Mouse (Mus musculus) left cerebral cortex, adult 2 months (tissue): Measurements from ENCODE around the gene Picalm. TPM values are rescaled to one million over a fixed set of nuclear protein-coding genes. Genes with fewer than 3 reads are reported as not detected.

Experiments
- DNase-seq, 2 experiments: peaks; one replicate each; pipeline ENCODE4 v3.0.0; 2021 to 2022; ENCODE audit warnings: low spot score in 2 of 2, mixed read lengths in 1 of 2; ENCODE audit errors: extremely low spot score in 1 of 2
- H3K27ac ChIP-seq: fragments of 200-600 bp; 2 replicates; pipeline ENCODE4 v1.8.1; 2022
- H3K4me3 ChIP-seq: fragments of 200-600 bp; 2 replicates; pipeline ENCODE4 v1.8.1; 2022
- CTCF ChIP-seq: fragments of 200-600 bp; IDR thresholded peaks from 2 replicates; pipeline ENCODE4 v1.8.1; 2022; ENCODE audit warnings: antibody characterized with exemption, mild to moderate bottlenecking, moderate library complexity
- intact Hi-C: fragments of 180-260 bp; cut with DNase I; formaldehyde crosslinking; loops from one replicate; pipeline ENCODE4 v1.15.1; 2025
- total RNA-seq, 2 experiments: library from RNA; stranded (reverse); gene quantifications; 2 replicates each; pipeline ENCODE4 v1.2.3; 2021

Gene Picalm
- total RNA-seq, 2 experiments from 2014 or later, result 143 to 144 TPM

- H3K27ac ChIP-seq, result no peak overlapping the region
- TF ChIP-seq CTCF, result no peak
- DNase-seq, result no peak
- intact Hi-C loops, result no loop called here
- no peak overlapping the region for H3K4me3 ChIP-seq
These were observed 30.8 kb upstream of the Picalm start for GRCm38 (mm10) chr7:90099248-90099647.

- no peak overlapping the region for H3K4me3 ChIP-seq
- TF ChIP-seq CTCF, result no peak
- H3K27ac ChIP-seq, result no peak overlapping the region
- intact Hi-C loops, result no loop called here
- no peak for DNase-seq
These were observed 29.3 kb upstream of the Picalm start for GRCm38 (mm10) chr7:90100614-90101160.

GRCm38 (mm10) chr7:90116100-90116499 is 13.9 kb upstream of the Picalm start:
- H3K4me3 ChIP-seq, result no peak overlapping the region

GRCm38 (mm10) chr7:90120106-90120505 is 9.9 kb upstream of the Picalm start:
- no peak for TF ChIP-seq CTCF
- DNase-seq, result no peak
- intact Hi-C loops, result no loop called here
- Histone ChIP-seq H3K4me3 (no peak overlapping the region), H3K27ac (no peak overlapping the region)

More at GRCm38 (mm10) chr7:90116100-90116499, 13.9 kb upstream of the Picalm start:
- intact Hi-C loops, result no loop called here
- DNase-seq, result no peak
- no peak overlapping the region for H3K27ac ChIP-seq
- TF ChIP-seq CTCF, result no peak

- intact Hi-C loops, result no loop called here
- no peak for TF ChIP-seq CTCF
These were observed 5.0 kb upstream of the Picalm start for GRCm38 (mm10) chr7:90124991-90125390.

GRCm38 (mm10) chr7:90128631-90129200 is 1.3 kb upstream of the Picalm start:
- Histone ChIP-seq H3K27ac (peak overlapping the region; percentile 99), H3K4me3 (peak overlapping the region; percentile 96)
- no peak for TF ChIP-seq CTCF
- intact Hi-C loops, result no loop called here
- DNase-seq, result no peak

More at GRCm38 (mm10) chr7:90124991-90125390, 5.0 kb upstream of the Picalm start:
- no peak overlapping the region for H3K4me3 ChIP-seq
- H3K27ac ChIP-seq, result no peak overlapping the region
- DNase-seq, result no peak

GRCm38 (mm10) chr7:90129271-90129731 is 712 bp upstream of the Picalm start:
- peak; percentile 16 to 19 for DNase-seq
- Histone ChIP-seq H3K27ac (peak overlapping the region; percentile 99), H3K4me3 (peak overlapping the region; percentile 96)
- TF ChIP-seq CTCF, result no peak
- intact Hi-C loops, result no loop called here

- peak; percentile 23 to 26 for DNase-seq
- Histone ChIP-seq H3K27ac (peak overlapping the region; percentile 95), H3K4me3 (peak overlapping the region; percentile 96)
- intact Hi-C loops, result loop anchor here (1.0 to 5.0 kb wide), 4 partner anchors 71 to 148 kb away; partner anchors contain the start of gene Eed
- TF ChIP-seq CTCF, result no peak
These were observed 725 bp downstream of the Picalm start for GRCm38 (mm10) chr7:90130501-90131375.

- DNase-seq, result no peak
- H3K4me3 ChIP-seq, result peak overlapping the region; percentile 96
- intact Hi-C loops, result loop anchor here (5.0 kb wide), 3 partner anchors 104 to 149 kb away; partner anchors contain the start of gene Eed
These were observed 1.3 kb downstream of the Picalm start for GRCm38 (mm10) chr7:90131376-90131651.

GRCm38 (mm10) chr7:90131831-90132241 is 1.8 kb downstream of the Picalm start:
- intact Hi-C loops, result loop anchor here (5.0 kb wide), 3 partner anchors 105 to 150 kb away; partner anchors contain the start of gene Eed
- no peak for TF ChIP-seq CTCF
- H3K4me3 ChIP-seq, result peak overlapping the region; percentile 96
- DNase-seq, result no peak
- H3K27ac ChIP-seq, result peak overlapping the region; percentile 33

More at GRCm38 (mm10) chr7:90131376-90131651, 1.3 kb downstream of the Picalm start:
- H3K27ac ChIP-seq, result peak overlapping the region; percentile 95
- no peak for TF ChIP-seq CTCF

- H3K27ac ChIP-seq, result peak overlapping the region; percentile 33; the same call in 1 of the 2 replicates
- DNase-seq, result no peak
- H3K4me3 ChIP-seq, result peak overlapping the region; percentile 96
- intact Hi-C loops, result loop anchor here (5.0 kb wide), 3 partner anchors 105 to 150 kb away; partner anchors contain the start of gene Eed
- TF ChIP-seq CTCF, result no peak
These were observed 2.3 kb downstream of the Picalm start for GRCm38 (mm10) chr7:90132322-90132721.

GRCm38 (mm10) chr7:90136736-90137135 is 6.7 kb downstream of the Picalm start:
- intact Hi-C loops, result no loop called here
- Histone ChIP-seq H3K27ac (no peak overlapping the region), H3K4me3 (no peak overlapping the region)
- no peak for DNase-seq
- TF ChIP-seq CTCF, result no peak; the same call in 1 of the 2 replicates
